Comparison of ENCODE assay signal across 8 mouse cellular contexts in genomic region chr9:56936861-56937222, GRCm38 (mm10). TPM values are rescaled to one million over a fixed set of nuclear protein-coding genes. Genes with fewer than 3 reads are reported as not detected.
DNase-seq lines count a peak whose midpoint lies in the region; ATAC-seq and TF ChIP-seq lines count a peak whose summit lies in the region.

No protein-coding gene starts in this region.

- no peak overlapping the region for H3K9ac ChIP-seq in embryonic facial prominence, embryonic 11.5 days (replicated peaks; ENCODE audit: low read length)
- no peak overlapping the region for H3K9ac ChIP-seq in intestine, embryonic 14.5 days (ENCODE audit: low read length)
- H3K9ac ChIP-seq in midbrain, postnatal 0 days (replicated peaks; ENCODE audit: low read length, poor library complexity, severe bottlenecking) = no peak overlapping the region

- H3K4me2 ChIP-seq in embryonic facial prominence, embryonic 11.5 days (ENCODE audit: low read depth, low read length) = peak overlapping the region; percentile 45
- H3K4me2 ChIP-seq in intestine, embryonic 14.5 days (ENCODE audit: low read length) = peak overlapping the region; percentile 68
- H3K4me2 ChIP-seq in midbrain, postnatal 0 days (ENCODE audit: low read depth, low read length, poor library complexity, severe bottlenecking) = peak overlapping the region; percentile 83

- no peak for TF ChIP-seq CTCF in layer of hippocampus, adult 2 months (conservative IDR thresholded peaks at IDR 0.05)
- TF ChIP-seq CTCF in midbrain, postnatal 0 days (IDR thresholded peaks at IDR 0.05) = no peak

- no peaks in the 10 kb centered on the region for H3K4me1 ChIP-seq in embryonic facial prominence, embryonic 11.5 days (ENCODE audit: control insufficient read depth, insufficient read depth, low read length)
- peaks cover 11% of the 10 kb centered on the region; the same call in 1 of the 2 replicates for H3K4me1 ChIP-seq in intestine, embryonic 14.5 days (replicated peaks; ENCODE audit: control insufficient read depth, insufficient read depth, low read length)
- 0 out of 2 replicates have a peak, but pooled peaks cover 3% of the 10 kb centered on the region for H3K4me1 ChIP-seq in midbrain, postnatal 0 days (ENCODE audit: insufficient read depth, low read length)

- H3K27ac ChIP-seq in layer of hippocampus, adult 2 months = peak overlapping the region; percentile 92
- H3K27ac ChIP-seq in embryonic facial prominence, embryonic 11.5 days (replicated peaks; ENCODE audit: low read depth, low read length) = no peak overlapping the region
- no peak overlapping the region for H3K27ac ChIP-seq in intestine, embryonic 14.5 days (ENCODE audit: low read depth)
- H3K27ac ChIP-seq in midbrain, postnatal 0 days (ENCODE audit: low read depth, low read length) = no peak overlapping the region

- no peak for DNase-seq in layer of hippocampus, adult 2 months (ENCODE audit: low spot score in 2 of 2)
- no peak for DNase-seq in layer of hippocampus, postnatal 14 days (ENCODE audit: low spot score in 2 of 2)
- DNase-seq in embryonic facial prominence, embryonic 11.5 days (ENCODE audit: low spot score) = no peak
- DNase-seq in intestine, embryonic 14.5 days (ENCODE audit: low spot score) = no peak
- DNase-seq in midbrain, postnatal 0 days (ENCODE audit: low spot score) = no peak
- DNase-seq in right cerebral cortex, postnatal 14 days = no peak
- no peak for DNase-seq in embryo, embryonic 10.5 days (ENCODE audit: low spot score)
- DNase-seq in adrenal gland, postnatal 36 days = no peak

- no peaks in the 10 kb centered on the region for H3K36me3 ChIP-seq in embryonic facial prominence, embryonic 11.5 days (replicated peaks; ENCODE audit: control insufficient read depth, insufficient read depth, low read depth, low read length)
- no peaks in the 10 kb centered on the region for H3K36me3 ChIP-seq in intestine, embryonic 14.5 days (ENCODE audit: control insufficient read depth, insufficient read depth, low read length)
- H3K36me3 ChIP-seq in midbrain, postnatal 0 days (ENCODE audit: insufficient read depth, low read length) = no peaks in the 10 kb centered on the region

- no peaks in the 10 kb centered on the region for H3K9me3 ChIP-seq in embryonic facial prominence, embryonic 11.5 days (replicated peaks; ENCODE audit: control insufficient read depth, low read length)
- no peaks in the 10 kb centered on the region for H3K9me3 ChIP-seq in intestine, embryonic 14.5 days (ENCODE audit: control insufficient read depth, low read length)
- H3K9me3 ChIP-seq in midbrain, postnatal 0 days (ENCODE audit: low read length) = no peaks in the 10 kb centered on the region

- H3K27me3 ChIP-seq in embryonic facial prominence, embryonic 11.5 days (ENCODE audit: control insufficient read depth, insufficient read depth, low read length) = no peaks in the 10 kb centered on the region
- no peaks in the 10 kb centered on the region for H3K27me3 ChIP-seq in intestine, embryonic 14.5 days (replicated peaks; ENCODE audit: control insufficient read depth, insufficient read depth, low read length)
- no peaks in the 10 kb centered on the region for H3K27me3 ChIP-seq in midbrain, postnatal 0 days (ENCODE audit: insufficient read depth, low read length)

- WGBS in embryonic facial prominence, embryonic 11.5 days = 19% methylated on average over 6 of the region's 6 CpGs
- 16% methylated on average over 6 of the region's 6 CpGs for WGBS in intestine, embryonic 14.5 days
- 19% methylated on average over 6 of the region's 6 CpGs for WGBS in midbrain, postnatal 0 days

- H3K4me3 ChIP-seq in layer of hippocampus, adult 2 months = peak overlapping the region; percentile 88
- peak overlapping the region; percentile 65 for H3K4me3 ChIP-seq in embryonic facial prominence, embryonic 11.5 days (ENCODE audit: low read depth, low read length)
- peak overlapping the region; percentile 74 for H3K4me3 ChIP-seq in intestine, embryonic 14.5 days (ENCODE audit: low read depth, low read length)
- peak overlapping the region; percentile 60 for H3K4me3 ChIP-seq in midbrain, postnatal 0 days (ENCODE audit: low read depth, low read length)

- ATAC-seq in embryonic facial prominence, embryonic 11.5 days (replicated peaks; ENCODE audit: insufficient number of reproducible peaks, low FRiP score, low TSS enrichment, low read depth) = no peak
- ATAC-seq in intestine, embryonic 14.5 days (replicated peaks; ENCODE audit: low FRiP score, low TSS enrichment, low read depth) = no peak
- ATAC-seq in midbrain, postnatal 0 days (ENCODE audit: low FRiP score) = no peak

RNA-seq across cellular contexts. Expression of gene Imp3, which starts 0.4 kb away (rescaled TPM):
- total RNA-seq in layer of hippocampus, adult 2 months (2021) = 10 to 100 TPM; 54.9 to 56.8 TPM
- 10 to 100 TPM; 52.4 to 53.2 TPM for total RNA-seq in layer of hippocampus, postnatal 14 days (2021)
- 76.4 and 80.3 TPM in 2 replicates for polyA plus RNA-seq in embryonic facial prominence, embryonic 11.5 days (2014; fragmentation: Nextera tagmentation; extraction: Ambion mirVana)
- polyA plus RNA-seq in intestine, embryonic 14.5 days (2014; fragmentation: Nextera tagmentation; extraction: Ambion mirVana) = 79.9 and 82.5 TPM in 2 replicates
- 131 and 133 TPM in 2 replicates for total RNA-seq in midbrain, postnatal 0 days (2014; rRNA removed)
- polyA plus RNA-seq in midbrain, postnatal 0 days (2015; fragmentation: Nextera tagmentation; extraction: Ambion mirVana) = 77.2 and 80.3 TPM in 2 replicates
- 100 to 1,000 TPM in 1 of 2 experiments, 10 to 100 TPM in 1; 89.4 to 106 TPM for total RNA-seq in adrenal gland, postnatal 36 days (2021)

RNA-seq across cellular contexts. Expression of gene Snx33, which starts 8.7 kb away (rescaled TPM):
- 1 to 10 TPM; 7.2 to 8.9 TPM for total RNA-seq in layer of hippocampus, adult 2 months (2021)
- total RNA-seq in layer of hippocampus, postnatal 14 days (2021) = 1 to 10 TPM; 6.3 to 7.0 TPM
- polyA plus RNA-seq in embryonic facial prominence, embryonic 11.5 days (2014; fragmentation: Nextera tagmentation; extraction: Ambion mirVana) = 6.6 and 7.3 TPM in 2 replicates
- polyA plus RNA-seq in intestine, embryonic 14.5 days (2014; fragmentation: Nextera tagmentation; extraction: Ambion mirVana) = 5.1 and 5.8 TPM in 2 replicates
- total RNA-seq in midbrain, postnatal 0 days (2014; rRNA removed) = 5.7 and 7.3 TPM in 2 replicates
- polyA plus RNA-seq in midbrain, postnatal 0 days (2015; fragmentation: Nextera tagmentation; extraction: Ambion mirVana) = 1.6 and 1.7 TPM in 2 replicates
- total RNA-seq in adrenal gland, postnatal 36 days (2021) = 10 to 100 TPM; 24.2 to 27.9 TPM

RNA-seq across cellular contexts. Expression of gene Snupn, which starts 13.8 kb away (rescaled TPM):
- 10 to 100 TPM; 15.2 to 19.1 TPM for total RNA-seq in layer of hippocampus, adult 2 months (2021)
- 10 to 100 TPM; 16.7 to 18.1 TPM for total RNA-seq in layer of hippocampus, postnatal 14 days (2021)
- polyA plus RNA-seq in embryonic facial prominence, embryonic 11.5 days (2014; fragmentation: Nextera tagmentation; extraction: Ambion mirVana) = 27.2 and 29.7 TPM in 2 replicates
- polyA plus RNA-seq in intestine, embryonic 14.5 days (2014; fragmentation: Nextera tagmentation; extraction: Ambion mirVana) = 14.2 and 16.5 TPM in 2 replicates
- total RNA-seq in midbrain, postnatal 0 days (2014; rRNA removed) = 12.7 and 16.9 TPM in 2 replicates
- 20.5 and 21.6 TPM in 2 replicates for polyA plus RNA-seq in midbrain, postnatal 0 days (2015; fragmentation: Nextera tagmentation; extraction: Ambion mirVana)
- total RNA-seq in adrenal gland, postnatal 36 days (2021) = 10 to 100 TPM; 11.7 to 12.4 TPM

RNA-seq across cellular contexts. Expression of gene Ptpn9, which starts 57.9 kb away (rescaled TPM):
- 10 to 100 TPM; 27.4 to 30.6 TPM for total RNA-seq in layer of hippocampus, adult 2 months (2021)
- 10 to 100 TPM; 31.3 TPM for total RNA-seq in layer of hippocampus, postnatal 14 days (2021)
- 38.9 and 39.9 TPM in 2 replicates for polyA plus RNA-seq in embryonic facial prominence, embryonic 11.5 days (2014; fragmentation: Nextera tagmentation; extraction: Ambion mirVana)
- 23.5 and 24.0 TPM in 2 replicates for polyA plus RNA-seq in intestine, embryonic 14.5 days (2014; fragmentation: Nextera tagmentation; extraction: Ambion mirVana)
- 44.4 and 52.2 TPM in 2 replicates for total RNA-seq in midbrain, postnatal 0 days (2014; rRNA removed)
- polyA plus RNA-seq in midbrain, postnatal 0 days (2015; fragmentation: Nextera tagmentation; extraction: Ambion mirVana) = 20.5 and 21.5 TPM in 2 replicates
- 10 to 100 TPM; 47.7 to 53.8 TPM for total RNA-seq in adrenal gland, postnatal 36 days (2021)
